Mouse (Mus musculus) embryonic facial prominence, embryonic 13.5 days (tissue): ENCODE results near the gene Gabpa. TPM values are rescaled to one million over a fixed set of nuclear protein-coding genes. Genes with fewer than 3 reads are reported as not detected.

Source experiments
- ATAC-seq: fragments of 200-750 bp; cut with Nextera tagmentation; 2 replicates; pipeline ENCODE4 v1.8.0; 2017; ENCODE audit warnings: low read depth; ENCODE audit not compliant: insufficient number of reproducible peaks, insufficient read depth, low FRiP score, low TSS enrichment
- H3K27ac ChIP-seq: fragments of 300-500 bp; sonication (generic); 2 replicates; pipeline ENCODE4 v1.5.1; 2015; ENCODE audit warnings: moderate library complexity, mild to moderate bottlenecking, inconsistent platforms
- H3K27me3 ChIP-seq: fragments of 300-500 bp; sonication (generic); 2 replicates; pipeline ENCODE4 v1.6.1; 2015; ENCODE audit warnings: mild to moderate bottlenecking, inconsistent platforms
- H3K36me3 ChIP-seq: fragments of 300-500 bp; sonication (generic); 2 replicates; pipeline ENCODE4 v1.6.1; 2015; ENCODE audit warnings: mild to moderate bottlenecking, inconsistent platforms
- H3K4me1 ChIP-seq: fragments of 300-500 bp; sonication (generic); 2 replicates; pipeline ENCODE4 v1.6.1; 2015; ENCODE audit warnings: inconsistent platforms
- H3K4me2 ChIP-seq: fragments of 300-500 bp; sonication (generic); 2 replicates; pipeline ENCODE4 v1.6.1; 2015; ENCODE audit warnings: moderate library complexity, mild to moderate bottlenecking, inconsistent platforms
- H3K4me3 ChIP-seq: fragments of 300-500 bp; sonication (generic); 2 replicates; pipeline ENCODE4 v1.5.1; 2015; ENCODE audit warnings: mild to moderate bottlenecking, inconsistent platforms
- H3K9ac ChIP-seq: fragments of 300-500 bp; sonication (generic); 2 replicates; pipeline ENCODE4 v1.6.1; 2015; ENCODE audit warnings: mild to moderate bottlenecking, inconsistent platforms
- H3K9me3 ChIP-seq: fragments of 300-500 bp; sonication (generic); 2 replicates; pipeline ENCODE4 v1.6.1; 2016; ENCODE audit warnings: inconsistent platforms
- WGBS: fragments of 180-500 bp; shearing (Covaris S2); methylation state at CpG from one replicate; pipeline ENCODE4 v1.1.7; 2015; ENCODE audit warnings: mixed read lengths; 5-methylcytosine and 5-hydroxymethylcytosine counted together
- polyA plus RNA-seq: library from polyadenylated mRNA; unstranded; fragments of >200 nt; fragmentation: Nextera tagmentation; extraction: Ambion mirVana; gene quantifications from 2 replicates; pipeline ENCODE4 v1.2.1, GENCODE M21; 2015

Gene Gabpa
- 32.1 and 36.6 TPM in 2 replicates for polyA plus RNA-seq

DNA sequence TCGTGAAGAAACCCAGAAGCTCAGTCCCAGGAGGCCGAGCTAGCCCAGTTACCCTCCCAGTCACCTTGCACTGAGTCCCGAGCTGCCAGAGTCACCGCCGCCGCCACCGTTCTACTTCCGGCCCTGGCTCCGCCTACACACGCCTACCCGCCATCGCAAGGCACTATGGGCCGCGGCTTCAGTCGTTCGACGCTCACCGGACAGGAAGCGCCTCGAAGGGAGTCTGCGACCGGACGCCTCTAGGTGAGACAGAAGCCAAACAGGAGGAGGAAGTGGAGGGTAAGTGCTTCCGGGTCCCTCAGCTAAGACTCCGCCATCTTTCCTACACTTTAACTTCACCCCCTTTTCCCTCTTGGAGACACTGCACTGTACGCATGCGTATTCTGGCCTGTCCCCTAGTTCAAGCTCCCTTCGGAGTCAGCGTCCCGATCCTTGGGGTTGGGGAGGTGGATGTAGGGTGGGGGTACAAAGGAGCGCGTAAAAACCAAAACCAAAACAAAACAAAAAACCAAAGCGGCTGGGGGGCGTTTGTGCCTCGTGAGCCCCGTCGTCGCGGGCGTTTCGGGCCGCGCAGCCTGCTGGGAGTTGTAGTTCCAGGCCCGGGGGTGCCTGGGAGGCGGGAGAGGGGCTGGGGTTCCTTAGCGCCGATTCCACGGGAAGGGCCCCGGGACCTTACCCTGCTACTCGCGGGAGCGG is at the start of gene Gabpa:
Gene Gabpa, plus strand, starts transcription at position 181 of the 696 bp plus-strand sequence.
- Histone ChIP-seq H3K9me3 (no peaks in the 10 kb centered on the region), H3K4me3 (peak within 1 kb of the TSS; percentile 94), H3K4me2 (peak within 1 kb of the TSS; percentile 74), H3K36me3 (peaks cover 29% of the 10 kb centered on the region), H3K4me1 (peaks cover 20% of the 10 kb centered on the region), H3K27me3 (no peaks in the 10 kb centered on the region), H3K9ac (peak within 1 kb of the TSS; percentile 97), H3K27ac (peak within 1 kb of the TSS; percentile 98)
- under 1% methylated on average over 52 of the region's 52 CpGs for WGBS
- ATAC-seq = peak; percentile 96

DNA sequence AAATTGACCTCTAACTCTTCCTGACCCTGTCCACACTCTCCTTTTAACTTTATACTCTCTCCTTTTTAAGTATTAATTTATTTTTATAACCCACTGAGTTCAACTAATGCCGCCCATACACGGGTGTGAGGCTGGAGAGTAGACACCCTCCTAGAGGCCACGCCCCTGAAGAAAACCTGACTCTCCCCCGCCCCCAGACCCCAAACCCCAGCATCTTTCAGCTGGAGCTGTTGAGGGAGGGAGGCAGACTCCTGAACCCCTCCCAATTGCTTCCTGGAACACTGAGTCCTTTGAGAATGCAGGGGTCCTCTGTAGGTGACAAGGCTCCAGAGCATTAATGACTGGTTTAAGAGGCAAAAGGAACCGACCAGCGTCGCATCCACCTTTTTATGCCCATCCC is 49.8 kb upstream of the Gabpa start:
- Histone ChIP-seq H3K9me3 (no peaks in the 10 kb centered on the region), H3K36me3 (no peaks in the 10 kb centered on the region), H3K4me2 (no peak overlapping the region), H3K4me1 (no peaks in the 10 kb centered on the region), H3K4me3 (no peak overlapping the region), H3K27me3 (no peaks in the 10 kb centered on the region), H3K27ac (no peak overlapping the region), H3K9ac (no peak overlapping the region)
- 16% methylated on average over 7 of the region's 7 CpGs for WGBS
- no peak for ATAC-seq

DNA sequence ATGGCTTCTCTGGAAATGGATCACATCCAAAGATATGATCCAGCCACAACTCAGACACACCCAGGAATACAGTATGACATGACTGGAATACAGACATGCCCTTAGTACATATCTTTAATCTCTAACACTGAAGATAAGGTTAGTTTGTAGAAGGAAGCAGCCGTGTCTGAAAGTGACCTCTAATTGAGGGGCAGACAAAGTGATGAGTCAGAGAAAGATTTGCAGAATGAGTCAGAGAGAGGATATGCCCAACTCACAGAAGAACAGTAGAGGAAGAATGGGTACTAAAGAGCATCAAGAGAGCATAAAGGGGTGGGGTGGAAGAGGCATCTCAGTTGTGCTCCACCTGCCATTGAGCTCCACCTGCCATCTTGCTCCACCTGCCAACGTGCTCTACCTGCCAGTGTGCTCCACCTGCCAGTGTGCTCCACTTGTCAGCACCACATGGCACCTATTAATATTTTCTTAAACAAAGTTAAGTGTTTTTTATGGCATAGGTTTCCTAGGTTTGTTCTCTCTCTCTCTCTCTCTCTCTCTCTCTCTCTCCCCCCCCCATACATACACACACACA is 44.0 kb upstream of the Gabpa start:
- no peaks in the 10 kb centered on the region for H3K4me1 ChIP-seq
- no peak overlapping the region for H3K27ac ChIP-seq
- no peak overlapping the region for H3K4me3 ChIP-seq
- no peaks in the 10 kb centered on the region for H3K27me3 ChIP-seq
- no peaks in the 10 kb centered on the region for H3K36me3 ChIP-seq
- no peak for ATAC-seq
- H3K4me2 ChIP-seq = no peak overlapping the region
- WGBS = 87% methylated on average over 2 of the region's 2 CpGs
- no peak overlapping the region for H3K9ac ChIP-seq
- no peaks in the 10 kb centered on the region for H3K9me3 ChIP-seq

DNA sequence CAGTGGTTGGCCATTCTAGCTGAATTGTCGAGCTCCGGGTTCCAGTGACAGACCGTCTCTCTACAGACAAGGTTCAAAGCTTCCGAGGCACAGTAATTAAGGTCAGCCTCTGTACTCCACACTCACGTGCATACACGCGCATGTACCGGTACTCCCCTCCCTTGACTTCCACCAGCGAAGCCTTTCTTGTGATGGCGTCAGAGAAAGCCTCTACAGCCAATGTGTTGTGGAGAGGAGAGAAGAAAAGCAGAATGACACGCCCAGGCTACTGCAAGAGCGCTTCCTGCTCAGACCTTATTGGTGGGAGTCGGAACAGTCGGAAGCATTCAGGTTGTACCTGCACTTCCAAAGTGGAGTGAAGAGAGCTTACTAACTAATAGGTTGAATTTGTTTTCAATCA is 41.3 kb upstream of the Gabpa start:
- Histone ChIP-seq H3K4me3 (no peak overlapping the region), H3K9me3 (no peaks in the 10 kb centered on the region), H3K27me3 (no peaks in the 10 kb centered on the region), H3K36me3 (no peaks in the 10 kb centered on the region), H3K9ac (no peak overlapping the region), H3K27ac (no peak overlapping the region), H3K4me1 (no peaks in the 10 kb centered on the region), H3K4me2 (no peak overlapping the region)
- ATAC-seq = no peak
- 86% methylated on average over 14 of the region's 14 CpGs for WGBS

DNA sequence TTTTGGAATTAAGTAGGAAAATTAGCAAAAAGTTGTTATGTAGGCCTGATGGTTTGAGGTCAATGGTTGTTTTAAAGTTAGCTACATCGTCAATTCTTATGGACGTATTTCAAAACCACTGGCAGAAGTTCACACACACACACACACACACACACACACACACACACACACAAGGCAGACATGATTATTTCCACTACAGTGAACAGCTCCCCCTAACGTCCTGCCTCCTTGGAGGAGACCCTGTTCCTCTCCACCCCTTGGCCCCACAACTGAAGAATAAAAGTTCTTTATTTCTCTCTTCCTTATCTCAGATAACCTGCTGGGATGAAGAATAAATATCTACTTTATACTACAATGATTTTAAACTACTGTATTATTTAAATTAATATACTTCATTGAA is 39.4 kb upstream of the Gabpa start:
- no peak overlapping the region for H3K9ac ChIP-seq
- H3K9me3 ChIP-seq = no peaks in the 10 kb centered on the region
- H3K4me1 ChIP-seq = no peaks in the 10 kb centered on the region
- WGBS = 65% methylated on average over 3 of the region's 3 CpGs
- no peak overlapping the region for H3K4me2 ChIP-seq
- no peak overlapping the region for H3K27ac ChIP-seq
- no peaks in the 10 kb centered on the region for H3K27me3 ChIP-seq
- ATAC-seq = no peak
- H3K36me3 ChIP-seq = no peaks in the 10 kb centered on the region
- H3K4me3 ChIP-seq = no peak overlapping the region

DNA sequence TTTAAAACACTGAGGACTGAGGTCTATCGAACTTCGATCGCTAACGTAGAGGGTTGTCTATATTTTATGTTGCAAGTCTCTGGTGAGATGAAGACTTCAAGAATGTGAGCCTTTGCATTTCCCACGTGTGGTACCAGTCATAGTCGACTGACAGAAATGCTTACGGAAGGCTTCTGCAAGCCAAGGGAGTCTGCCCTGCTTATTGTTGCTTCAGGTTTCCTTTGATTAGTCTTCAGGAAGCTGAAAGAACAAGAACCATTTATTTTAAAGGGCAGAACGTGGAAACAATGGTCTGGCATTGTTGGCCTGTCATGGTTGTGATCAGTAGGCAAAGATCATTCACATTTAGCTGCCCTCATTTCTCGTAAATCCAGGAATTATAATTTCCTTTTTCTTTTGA is 38.0 kb upstream of the Gabpa start:
- no peaks in the 10 kb centered on the region for H3K4me1 ChIP-seq
- 79% methylated on average over 9 of the region's 9 CpGs for WGBS
- no peaks in the 10 kb centered on the region for H3K9me3 ChIP-seq
- no peak overlapping the region for H3K4me3 ChIP-seq
- H3K9ac ChIP-seq = no peak overlapping the region
- no peak for ATAC-seq
- no peaks in the 10 kb centered on the region for H3K27me3 ChIP-seq
- no peak overlapping the region for H3K27ac ChIP-seq
- H3K4me2 ChIP-seq = no peak overlapping the region
- no peaks in the 10 kb centered on the region for H3K36me3 ChIP-seq

DNA sequence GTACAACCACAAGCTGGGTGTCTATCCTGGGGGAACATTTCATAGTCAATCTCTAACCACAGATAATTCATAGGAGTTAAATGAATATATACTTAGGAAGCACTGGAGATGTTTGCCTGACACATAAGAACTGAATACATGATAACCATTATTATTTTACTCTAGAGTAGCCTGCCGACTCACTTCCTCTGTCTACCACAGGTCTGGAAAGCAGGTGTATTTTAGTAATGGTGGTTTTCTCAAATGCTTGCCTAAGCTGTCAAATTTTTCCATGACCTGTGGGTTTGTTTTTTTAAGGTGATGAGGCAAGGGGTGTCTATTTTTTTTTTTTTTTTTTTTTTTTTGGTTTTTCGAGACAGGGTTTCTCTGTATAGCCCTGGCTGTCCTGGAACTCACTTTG is 34.7 kb upstream of the Gabpa start:
- no peak overlapping the region for H3K27ac ChIP-seq

DNA sequence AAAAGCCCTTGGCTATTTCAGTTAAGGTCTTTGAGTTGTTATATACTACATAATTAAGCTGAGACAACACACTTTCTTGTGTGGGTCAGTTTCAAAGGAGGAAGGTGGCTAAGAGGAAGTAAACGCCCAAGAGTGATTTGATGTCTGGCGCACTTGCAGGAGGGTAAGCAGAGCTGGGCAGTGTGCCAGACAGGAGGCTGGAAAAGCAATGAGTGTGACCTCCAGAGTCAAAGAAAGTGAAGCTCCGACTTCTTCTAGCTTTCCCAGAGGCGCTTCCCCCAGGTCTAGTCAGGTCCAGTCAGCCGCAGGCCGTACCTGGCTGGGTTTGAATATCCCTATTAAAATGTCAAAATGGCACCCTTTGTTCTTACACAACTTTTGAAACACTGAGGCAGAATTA is 32.5 kb upstream of the Gabpa start:
- no peak for ATAC-seq
- Histone ChIP-seq H3K27ac (no peak overlapping the region), H3K9ac (no peak overlapping the region), H3K9me3 (no peaks in the 10 kb centered on the region), H3K4me2 (no peak overlapping the region), H3K36me3 (no peaks in the 10 kb centered on the region), H3K4me1 (no peaks in the 10 kb centered on the region), H3K27me3 (no peaks in the 10 kb centered on the region), H3K4me3 (no peak overlapping the region)
- WGBS = 70% methylated on average over 6 of the region's 6 CpGs

More for the DNA sequence above, 34.7 kb upstream of the Gabpa start:
- 91% methylated on average over 1 of the region's 2 CpGs for WGBS
- Histone ChIP-seq H3K9ac (no peak overlapping the region), H3K4me2 (no peak overlapping the region), H3K36me3 (no peaks in the 10 kb centered on the region), H3K27me3 (no peaks in the 10 kb centered on the region), H3K9me3 (no peaks in the 10 kb centered on the region), H3K4me3 (no peak overlapping the region), H3K4me1 (no peaks in the 10 kb centered on the region)
- no peak for ATAC-seq

DNA sequence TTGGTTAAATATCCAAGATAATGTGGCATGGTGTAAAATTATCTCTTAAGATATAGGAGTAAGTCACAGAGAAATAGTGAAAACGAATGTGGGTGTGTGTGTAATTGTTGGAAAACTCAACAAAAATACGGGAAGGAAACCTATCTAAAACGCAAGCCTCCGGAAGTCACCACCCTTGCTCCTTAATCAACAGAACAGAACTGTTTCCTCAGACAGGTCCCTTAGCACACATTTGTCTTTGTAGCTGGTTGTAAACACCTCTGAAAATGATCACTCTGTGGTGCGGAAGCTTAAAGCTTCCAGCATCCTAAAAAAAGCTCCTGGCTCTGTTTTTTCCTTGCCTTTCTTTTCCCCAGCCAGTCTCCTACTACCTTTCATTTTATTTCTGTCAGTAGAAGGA is 29.9 kb upstream of the Gabpa start:
- no peaks in the 10 kb centered on the region for H3K36me3 ChIP-seq
- no peak overlapping the region for H3K9ac ChIP-seq
- H3K4me1 ChIP-seq = no peaks in the 10 kb centered on the region
- no peak overlapping the region for H3K27ac ChIP-seq
- H3K9me3 ChIP-seq = no peaks in the 10 kb centered on the region
- no peaks in the 10 kb centered on the region for H3K27me3 ChIP-seq
- H3K4me2 ChIP-seq = no peak overlapping the region
- WGBS = 80% methylated on average over 5 of the region's 5 CpGs
- ATAC-seq = no peak
- no peak overlapping the region for H3K4me3 ChIP-seq

DNA sequence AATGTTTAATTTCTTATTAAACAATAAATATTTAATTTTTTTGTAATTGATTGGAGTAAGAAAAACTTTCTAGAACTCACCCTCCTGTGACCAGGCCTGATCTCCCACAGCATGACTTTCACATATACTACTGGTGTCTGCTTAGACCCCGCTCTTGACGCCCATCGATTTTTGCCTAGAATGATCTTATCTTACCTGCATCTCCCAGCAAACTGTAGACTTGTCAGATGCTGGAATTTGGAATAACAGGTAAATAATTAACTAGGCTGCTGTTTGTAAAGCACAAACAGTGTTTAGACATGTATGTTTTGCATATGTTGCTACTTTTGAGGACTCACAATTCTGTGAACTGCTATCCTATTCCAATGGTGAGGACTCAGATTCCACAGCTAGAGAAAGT is 28.6 kb upstream of the Gabpa start:
- Histone ChIP-seq H3K27me3 (no peaks in the 10 kb centered on the region), H3K4me1 (no peaks in the 10 kb centered on the region), H3K9me3 (no peaks in the 10 kb centered on the region), H3K4me2 (no peak overlapping the region), H3K9ac (no peak overlapping the region), H3K4me3 (no peak overlapping the region), H3K36me3 (no peaks in the 10 kb centered on the region), H3K27ac (no peak overlapping the region)
- ATAC-seq = no peak
- WGBS = 90% methylated on average over 3 of the region's 3 CpGs

DNA sequence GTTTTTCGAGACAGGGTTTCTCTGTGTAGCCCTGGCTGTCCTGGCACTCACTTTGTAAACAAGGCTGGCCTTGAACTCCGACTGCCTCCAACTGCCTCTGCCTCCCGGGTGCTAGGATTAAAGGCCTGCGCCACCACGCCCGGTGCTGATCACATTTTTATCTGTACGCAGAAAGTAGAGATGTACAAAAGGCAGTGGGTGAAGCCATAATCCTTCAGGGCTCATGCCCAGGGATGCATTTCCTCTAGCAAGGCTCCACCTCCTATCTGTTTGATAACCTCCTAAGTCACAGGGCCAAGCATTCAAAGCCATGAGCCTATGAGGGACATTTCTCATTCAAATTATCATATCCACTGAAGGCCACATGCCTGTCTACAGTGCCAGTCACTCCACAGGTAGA is 26.9 kb upstream of the Gabpa start:
- no peak for ATAC-seq
- no peaks in the 10 kb centered on the region for H3K36me3 ChIP-seq
- no peak overlapping the region for H3K4me2 ChIP-seq
- no peaks in the 10 kb centered on the region for H3K4me1 ChIP-seq
- no peaks in the 10 kb centered on the region for H3K27me3 ChIP-seq
- 90% methylated on average over 7 of the region's 7 CpGs for WGBS
- H3K9ac ChIP-seq = no peak overlapping the region
- no peak overlapping the region for H3K27ac ChIP-seq
- no peaks in the 10 kb centered on the region for H3K9me3 ChIP-seq
- no peak overlapping the region for H3K4me3 ChIP-seq

DNA sequence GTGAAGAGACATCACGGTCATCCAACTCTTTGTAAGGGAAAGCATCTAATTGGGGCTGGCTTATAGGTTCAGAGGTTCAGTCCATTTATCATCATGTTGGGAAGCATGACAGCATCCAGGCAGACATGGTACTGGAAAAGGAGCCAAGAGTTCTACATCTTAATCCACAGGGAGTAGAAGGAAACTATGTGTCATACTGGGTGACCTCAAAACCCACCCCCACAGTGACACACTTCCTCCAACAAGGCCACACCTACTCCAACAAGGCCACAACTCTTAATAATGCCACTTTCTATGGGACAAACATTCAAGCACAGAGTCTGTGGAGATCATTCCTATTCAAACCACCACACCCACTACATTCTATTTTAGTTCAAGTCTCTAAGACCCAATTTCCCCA is 24.5 kb upstream of the Gabpa start:
- H3K4me2 ChIP-seq = no peak overlapping the region
- H3K4me3 ChIP-seq = no peak overlapping the region
- WGBS = 88% methylated on average over 1 of the region's 1 CpGs
- no peaks in the 10 kb centered on the region for H3K36me3 ChIP-seq
- H3K4me1 ChIP-seq = no peaks in the 10 kb centered on the region
- no peak for ATAC-seq
- H3K9me3 ChIP-seq = no peaks in the 10 kb centered on the region
- H3K9ac ChIP-seq = no peak overlapping the region
- no peak overlapping the region for H3K27ac ChIP-seq
- no peaks in the 10 kb centered on the region for H3K27me3 ChIP-seq
